Mouse (Mus musculus): Measurements from ENCODE around the gene Myoz1. TPM values are rescaled to one million over a fixed set of nuclear protein-coding genes. Genes with fewer than 3 reads are reported as not detected.

Myoz1 gene
- total and polyA plus RNA-seq, 3 experiments, result 0.31 to 0.52 (median 0.31) TPM

GRCm38 (mm10) chr14:20660827-20661660 is 4.7 kb upstream of the Myoz1 start:
- intact Hi-C loops (cut with DNase I), result loop anchor here (2.0 kb wide), 1 partner anchor 20 kb away; the partner anchor contains the start of gene Usp54
- WGBS, result 1% methylated on average over 52 of the region's 52 CpGs
- H3K4me1 ChIP-seq (ENCODE audit: control insufficient read depth, insufficient read depth, low read length), result no peaks in the 10 kb centered on the region; the same call in 1 of the 2 replicates

GRCm38 (mm10) chr14:20659687-20660086 is 3.3 kb upstream of the Myoz1 start:
- Histone ChIP-seq H3K4me3 (no peak overlapping the region), H3K27ac (no peak overlapping the region), H3K27me3 (ENCODE audit: control insufficient read depth, insufficient read depth, low read length) (no peaks in the 10 kb centered on the region), H3K4me1 (ENCODE audit: control insufficient read depth, insufficient read depth, low read length) (peaks cover 3% of the 10 kb centered on the region), H3K79me2 (replicated peaks; ENCODE audit: control insufficient read depth, insufficient read depth, low read length) (no peaks in the 10 kb centered on the region), H3K36me3 (ENCODE audit: control insufficient read depth, insufficient read depth, low read length) (no peaks in the 10 kb centered on the region), H3K9ac (ENCODE audit: low read depth, low read length) (no peak overlapping the region)
- intact Hi-C loops (cut with DNase I), result loop anchor here (2.0 kb wide), 1 partner anchor 19 kb away; the partner anchor contains the start of gene Usp54
- no peak for TF ChIP-seq CTCF (IDR thresholded peaks at IDR 0.05)
- peak; percentile 53; the same call in 1 of the 2 replicates for TF ChIP-seq POLR2A (IDR thresholded peaks at IDR 0.05; ENCODE audit: insufficient read depth, low read depth, low read length)
- 0 out of 2 replicates have a peak, but pooled peaks have one; percentile 25 for TF ChIP-seq EP300 (IDR thresholded peaks at IDR 0.05; ENCODE audit: insufficient read depth, low read depth, low read length)
- no peak for DNase-seq
- 96% methylated on average over 7 of the region's 7 CpGs for WGBS

More at GRCm38 (mm10) chr14:20660827-20661660, 4.7 kb upstream of the Myoz1 start:
- H3K27me3 ChIP-seq (ENCODE audit: control insufficient read depth, insufficient read depth, low read length), result no peaks in the 10 kb centered on the region
- no peaks in the 10 kb centered on the region for H3K79me2 ChIP-seq (replicated peaks; ENCODE audit: control insufficient read depth, insufficient read depth, low read length)
- H3K27ac ChIP-seq, result peak overlapping the region; percentile 96
- peak overlapping the region; percentile 73 for H3K4me3 ChIP-seq
- TF ChIP-seq EP300 (IDR thresholded peaks at IDR 0.05; ENCODE audit: insufficient read depth, low read depth, low read length) (peak; percentile 43; the same call in 1 of the 2 replicates), POLR2A (IDR thresholded peaks at IDR 0.05; ENCODE audit: insufficient read depth, low read depth, low read length) (peak; percentile 70; the same call in 1 of the 2 replicates), CTCF (IDR thresholded peaks at IDR 0.05) (peak; percentile 89)
- H3K36me3 ChIP-seq (ENCODE audit: control insufficient read depth, insufficient read depth, low read length), result no peaks in the 10 kb centered on the region
- H3K9ac ChIP-seq (ENCODE audit: low read depth, low read length), result peak overlapping the region; percentile 81
- peak; percentile 89 to 93 for DNase-seq

GRCm38 (mm10) chr14:20658902-20659301 is 2.6 kb upstream of the Myoz1 start:
- H3K27me3 ChIP-seq (ENCODE audit: control insufficient read depth, insufficient read depth, low read length), result no peaks in the 10 kb centered on the region
- no peak overlapping the region for H3K4me3 ChIP-seq
- H3K4me1 ChIP-seq (ENCODE audit: control insufficient read depth, insufficient read depth, low read length), result peaks cover 3% of the 10 kb centered on the region
- WGBS, result 70% methylated on average over 6 of the region's 6 CpGs
- no peaks in the 10 kb centered on the region for H3K79me2 ChIP-seq (replicated peaks; ENCODE audit: control insufficient read depth, insufficient read depth, low read length)
- intact Hi-C loops (cut with DNase I), result loop anchor here (1.0 kb wide), 1 partner anchor 83 kb away; no protein-coding TSS in a partner anchor
- no peak for DNase-seq
- TF ChIP-seq EP300 (IDR thresholded peaks at IDR 0.05; ENCODE audit: insufficient read depth, low read depth, low read length) (no peak), CTCF (IDR thresholded peaks at IDR 0.05) (no peak), POLR2A (IDR thresholded peaks at IDR 0.05; ENCODE audit: insufficient read depth, low read depth, low read length) (0 out of 2 replicates have a peak, but pooled peaks have one; percentile 36)
- H3K36me3 ChIP-seq (ENCODE audit: control insufficient read depth, insufficient read depth, low read length), result no peaks in the 10 kb centered on the region
- no peak overlapping the region for H3K27ac ChIP-seq
- no peak overlapping the region for H3K9ac ChIP-seq (ENCODE audit: low read depth, low read length)

- Histone ChIP-seq H3K4me3 (no peak overlapping the region), H3K9ac (ENCODE audit: low read depth, low read length) (no peak overlapping the region), H3K36me3 (ENCODE audit: control insufficient read depth, insufficient read depth, low read length) (no peaks in the 10 kb centered on the region), H3K4me1 (ENCODE audit: control insufficient read depth, insufficient read depth, low read length) (peaks cover 3% of the 10 kb centered on the region), H3K27ac (no peak overlapping the region), H3K79me2 (replicated peaks; ENCODE audit: control insufficient read depth, insufficient read depth, low read length) (no peaks in the 10 kb centered on the region), H3K27me3 (ENCODE audit: control insufficient read depth, insufficient read depth, low read length) (no peaks in the 10 kb centered on the region)
- DNase-seq, result no peak
- intact Hi-C loops (cut with DNase I), result loop anchor here (1.0 kb wide), 1 partner anchor 82 kb away; no protein-coding TSS in a partner anchor
- TF ChIP-seq CTCF (IDR thresholded peaks at IDR 0.05) (peak; percentile 88), POLR2A (IDR thresholded peaks at IDR 0.05; ENCODE audit: insufficient read depth, low read depth, low read length) (no peak), EP300 (IDR thresholded peaks at IDR 0.05; ENCODE audit: insufficient read depth, low read depth, low read length) (no peak)
Measured at GRCm38 (mm10) chr14:20658326-20658725, 2.0 kb upstream of the Myoz1 start.

DNA sequence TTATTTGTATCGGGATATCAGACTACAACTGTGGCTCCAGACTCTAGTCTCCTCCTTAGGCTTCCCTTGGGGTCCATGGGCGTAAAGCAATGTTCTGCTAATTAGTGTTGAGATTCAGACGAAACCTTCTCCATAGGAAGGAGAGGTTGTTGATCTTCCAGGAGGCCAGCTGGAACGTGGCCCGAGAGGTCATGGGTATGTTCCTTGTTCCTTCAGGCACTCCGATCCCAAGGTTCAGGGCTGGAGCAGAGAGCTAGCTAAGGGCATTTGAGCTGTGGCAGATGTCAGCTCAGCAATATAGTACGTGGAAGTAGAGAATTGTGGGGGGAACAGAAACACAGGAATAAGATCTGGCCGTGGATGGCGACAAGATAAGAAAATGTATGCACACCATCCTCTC is 609 bp downstream of the Myoz1 start:
- Histone ChIP-seq H3K4me3 (no peak overlapping the region), H3K9ac (ENCODE audit: low read depth, low read length) (no peak overlapping the region), H3K4me1 (ENCODE audit: control insufficient read depth, insufficient read depth, low read length) (peaks cover 3% of the 10 kb centered on the region), H3K27ac (peak overlapping the region; percentile 5; the same call in 1 of the 2 replicates), H3K36me3 (ENCODE audit: control insufficient read depth, insufficient read depth, low read length) (no peaks in the 10 kb centered on the region), H3K27me3 (ENCODE audit: control insufficient read depth, insufficient read depth, low read length) (no peaks in the 10 kb centered on the region), H3K79me2 (replicated peaks; ENCODE audit: control insufficient read depth, insufficient read depth, low read length) (no peaks in the 10 kb centered on the region)
- WGBS, result 41% methylated on average over 9 of the region's 9 CpGs
- TF ChIP-seq EP300 (IDR thresholded peaks at IDR 0.05; ENCODE audit: insufficient read depth, low read depth, low read length), result no peak
- no peak for TF ChIP-seq CTCF (IDR thresholded peaks at IDR 0.05)
- TF ChIP-seq POLR2A (IDR thresholded peaks at IDR 0.05; ENCODE audit: insufficient read depth, low read depth, low read length), result no peak
- intact Hi-C loops (cut with DNase I), result no loop called here
- no peak for DNase-seq

Data from heart, adult 2 months (tissue).